Mouse (Mus musculus): ENCODE results near the gene Msantd2.

DNA sequence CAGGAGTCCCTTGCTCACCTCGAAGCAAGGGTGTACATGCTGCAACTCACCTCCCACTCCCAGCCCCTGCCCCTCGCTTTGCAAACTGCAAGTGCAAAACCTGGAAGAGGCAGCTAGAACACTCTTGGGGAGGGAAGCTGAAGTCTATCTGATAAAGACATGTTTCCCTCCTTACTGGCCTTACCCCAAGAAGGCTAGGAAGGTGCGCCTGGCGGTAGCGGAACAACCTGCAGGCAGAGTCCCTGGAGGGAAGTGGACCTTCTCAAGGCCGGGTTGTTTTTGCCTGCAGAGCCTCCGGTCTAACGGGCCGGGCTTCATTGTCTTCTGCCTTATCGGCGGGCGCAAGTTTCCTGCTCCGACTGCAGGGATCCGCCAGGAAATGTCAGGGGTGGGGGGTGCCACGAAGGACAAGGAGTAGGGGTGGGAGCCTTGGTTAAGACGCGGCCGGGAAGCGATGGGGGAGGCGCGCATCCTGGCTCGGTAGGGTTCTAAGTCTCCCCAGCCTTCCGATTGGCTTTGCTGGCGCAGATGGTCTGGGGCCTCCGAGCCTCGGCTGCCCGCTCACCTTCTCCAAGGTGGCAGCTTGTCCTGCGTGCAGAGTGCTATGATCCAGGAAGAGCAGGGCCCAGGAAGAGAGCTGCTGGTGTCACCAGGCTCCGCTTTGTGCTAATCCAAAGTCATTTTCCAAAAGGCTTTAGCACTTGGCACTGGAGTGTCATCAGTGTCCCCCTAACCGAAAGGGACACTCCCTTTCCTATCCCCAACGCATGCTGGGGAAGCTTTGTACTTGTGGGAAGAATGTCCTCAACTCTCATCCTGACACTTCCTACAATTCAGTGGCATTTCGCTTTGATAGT lies 41.1 kb downstream of the Msantd2 start:
- TF ChIP-seq CTCF (conservative IDR thresholded peaks at IDR 0.05; ENCODE audit: low read length), result peak; percentile 29
- TF ChIP-seq NANOG (IDR thresholded peaks at IDR 0.05; ENCODE audit: borderline replicate concordance, low read length), result no peak

Data from E14TG2a.4 (cell line).